Mouse (Mus musculus) CH12.LX (cell line): ENCODE measurements at regions not wholly inside any gene's neighbourhood (a gene's known extent, or its start where the extent isn't known, plus 50 kb on each side); places are given as distances from the start of the nearest gene placed in this dataset.

Source experiments
- DNase-seq: peaks from one replicate; pipeline ENCODE4 v3.0.0-alpha.2; 2013; ENCODE audit errors: extremely low read depth
- H3K27ac ChIP-seq: 2 replicates; pipeline ENCODE4 v1.5.1; 2012; ENCODE audit warnings: low read depth, mild to moderate bottlenecking, control low read depth, moderate library complexity; ENCODE audit not compliant: insufficient read depth
- H3K27me3 ChIP-seq: replicated peaks from 2 replicates; pipeline ENCODE3; 2012; ENCODE audit warnings: inconsistent platforms
- H3K36me3 ChIP-seq, 2 experiments: replicated peaks in 1 of 2; 2 replicates each; pipeline versions ENCODE3 to v1.6.1; 2012; ENCODE audit warnings: inconsistent platforms in 1 of 2, low read length in 1 of 2, mild to moderate bottlenecking in 1 of 2, mixed read lengths in 1 of 2, moderate library complexity in 1 of 2; ENCODE audit not compliant: control insufficient read depth in 1 of 2, insufficient read depth in 1 of 2
- H3K4me1 ChIP-seq, 2 experiments: 2 replicates each; pipeline ENCODE4 v1.6.1; 2012; ENCODE audit warnings: inconsistent platforms in 1 of 2, moderate library complexity in 1 of 2; ENCODE audit not compliant: insufficient read depth in 2 of 2, control insufficient read depth in 1 of 2
- H3K4me2 ChIP-seq: 2 replicates; pipeline ENCODE4 v1.6.1; 2012; ENCODE audit warnings: low read depth, mild to moderate bottlenecking, control low read depth; ENCODE audit not compliant: poor library complexity, insufficient read depth, severe bottlenecking
- H3K4me3 ChIP-seq, 3 experiments: fragments of 150-350 bp in 1 of 3; sonication (generic) in 1 of 3; replicated peaks in 1 of 3; 2 replicates each; pipeline versions ENCODE3 to v1.5.1; 2011 to 2012; ENCODE audit warnings: low read depth in 2 of 3, low read length in 2 of 3, mild to moderate bottlenecking in 2 of 3, moderate library complexity in 2 of 3, control low read depth in 1 of 3, improper control_type of control experiment in 1 of 3, inconsistent platforms in 1 of 3, mixed read lengths in 1 of 3; ENCODE audit not compliant: poor library complexity in 1 of 3
- H3K79me2 ChIP-seq: replicated peaks from 2 replicates; pipeline ENCODE4 v1.6.1; 2012; ENCODE audit warnings: mild to moderate bottlenecking, moderate library complexity; ENCODE audit not compliant: control insufficient read depth, poor library complexity, insufficient read depth, severe bottlenecking; ENCODE audit errors: extremely low read depth
- H3K9ac ChIP-seq: 2 replicates; pipeline ENCODE4 v1.6.1; 2012; ENCODE audit warnings: low read depth, mild to moderate bottlenecking, control low read depth, moderate library complexity; ENCODE audit not compliant: insufficient read depth
- H3K9me3 ChIP-seq: replicated peaks from 2 replicates; pipeline ENCODE3; 2012; ENCODE audit warnings: low read length, inconsistent platforms, mixed read lengths
- BHLHE40 ChIP-seq: IDR thresholded peaks from 2 replicates; pipeline ENCODE4 v1.6.1; 2011; ENCODE audit warnings: mild to moderate bottlenecking, low read depth, low read length, improper control_type of control experiment
- CHD2 ChIP-seq: IDR thresholded peaks from 2 replicates; pipeline ENCODE4 v1.6.1; 2011; ENCODE audit warnings: low read length, improper control_type of control experiment
- ELF1 ChIP-seq: IDR thresholded peaks from 2 replicates; pipeline ENCODE4 v1.6.1; 2014; ENCODE audit warnings: low read depth, mild to moderate bottlenecking, inconsistent platforms, low read length, improper control_type of control experiment
- GABPA ChIP-seq: IDR thresholded peaks from 2 replicates; pipeline ENCODE4 v1.6.1; 2012; ENCODE audit warnings: low read depth, low read length, improper control_type of control experiment, inconsistent platforms; ENCODE audit not compliant: insufficient replicate concordance
- JUN ChIP-seq: IDR thresholded peaks from 2 replicates; pipeline ENCODE4 v1.6.1; 2011; ENCODE audit warnings: low read depth, mild to moderate bottlenecking, low read length, improper control_type of control experiment, moderate library complexity; ENCODE audit not compliant: insufficient read depth
- JUND ChIP-seq: conservative IDR thresholded peaks from 2 replicates; pipeline ENCODE4 v1.6.1; 2011; ENCODE audit warnings: low read depth, low read length, improper control_type of control experiment
- KAT2A ChIP-seq: IDR thresholded peaks from 2 replicates; pipeline ENCODE4 v1.6.1; 2012; ENCODE audit warnings: low read length, improper control_type of control experiment, inconsistent platforms; ENCODE audit not compliant: insufficient replicate concordance
- MAZ ChIP-seq: IDR thresholded peaks from 2 replicates; pipeline ENCODE4 v1.6.1; 2012; ENCODE audit warnings: low read depth, mild to moderate bottlenecking, inconsistent platforms, low read length, improper control_type of control experiment, moderate library complexity
- NRF1 ChIP-seq: IDR thresholded peaks from 2 replicates; pipeline ENCODE4 v1.6.1; 2014; ENCODE audit warnings: low read depth, mild to moderate bottlenecking, inconsistent platforms, low read length, improper control_type of control experiment, moderate library complexity
- PAX5 ChIP-seq: IDR thresholded peaks from 2 replicates; pipeline ENCODE4 v1.6.1; 2012; ENCODE audit warnings: low read length, inconsistent platforms, mixed read lengths
- POLR2AphosphoS2 ChIP-seq: IDR thresholded peaks from 2 replicates; pipeline ENCODE4 v1.6.1; 2011; ENCODE audit warnings: low read depth, low read length, improper control_type of control experiment
- RAD21 ChIP-seq: IDR thresholded peaks from 2 replicates; pipeline ENCODE4 v1.6.1; 2011; ENCODE audit warnings: low read depth, mild to moderate bottlenecking, low read length, improper control_type of control experiment, moderate library complexity
- RCOR1 ChIP-seq: conservative IDR thresholded peaks from 2 replicates; pipeline ENCODE4 v1.6.1; 2012; ENCODE audit warnings: low read depth, mild to moderate bottlenecking, inconsistent platforms, low read length, improper control_type of control experiment
- SIN3A ChIP-seq: IDR thresholded peaks from 2 replicates; pipeline ENCODE4 v1.6.1; 2012; ENCODE audit warnings: low read length, improper control_type of control experiment, inconsistent platforms
- SMC3 ChIP-seq: IDR thresholded peaks from 2 replicates; pipeline ENCODE4 v1.6.1; 2011; ENCODE audit warnings: low read depth, low read length, improper control_type of control experiment
- TBP ChIP-seq: conservative IDR thresholded peaks from 2 replicates; pipeline ENCODE4 v1.6.1; 2011; ENCODE audit warnings: low read depth, low read length, improper control_type of control experiment
- USF1 ChIP-seq: IDR thresholded peaks from 2 replicates; pipeline ENCODE4 v1.6.1; 2014; ENCODE audit warnings: low read depth, mild to moderate bottlenecking, inconsistent platforms, low read length, improper control_type of control experiment
- USF2 ChIP-seq: conservative IDR thresholded peaks from 2 replicates; pipeline ENCODE4 v1.6.1; 2011; ENCODE audit warnings: low read depth, low read length, improper control_type of control experiment
- ZKSCAN1 ChIP-seq: IDR thresholded peaks from 2 replicates; pipeline ENCODE4 v1.6.1; 2012; ENCODE audit warnings: low read depth, inconsistent platforms, low read length, improper control_type of control experiment, borderline replicate concordance
- ZMIZ1 ChIP-seq: IDR thresholded peaks from 2 replicates; pipeline ENCODE4 v1.6.1; 2012; ENCODE audit warnings: low read depth, mild to moderate bottlenecking, inconsistent platforms, low read length, improper control_type of control experiment
- dilution Hi-C: fragments of 300-500 bp; cut with MboI; formaldehyde crosslinking; loops from 2 replicates; pipeline ENCODE4 v1.14.3; 2020; ENCODE audit warnings: low sequenced_read_pairs; ENCODE audit not compliant: extremely low pct_unique_long_range_greater_than_20kb, extremely low pct_ligation_motif_present
- in situ Hi-C: fragments of 300-500 bp; cut with MboI; formaldehyde crosslinking; loops from 3 replicates; pipeline ENCODE4 v1.14.3; 2019; ENCODE audit warnings: low sequenced_read_pairs, low pct_ligation_motif_present, low pct_unique_long_range_greater_than_20kb, mixed read lengths

- no peak overlapping the region for H3K9ac ChIP-seq
- in situ Hi-C loops, result no loop called here
- DNase-seq, result no peak
- H3K27ac ChIP-seq, result no peak overlapping the region
- peaks cover 6% of the 10 kb centered on the region for H3K9me3 ChIP-seq
- dilution Hi-C loops, result no loop called here
- H3K36me3 ChIP-seq, result no peaks in the 10 kb centered on the region
- H3K27me3 ChIP-seq, result no peaks in the 10 kb centered on the region
- TF ChIP-seq RAD21, result no peak
- no peak for TF ChIP-seq USF2
- TF ChIP-seq USF1, result no peak
- no peak for TF ChIP-seq ZKSCAN1
- no peak for TF ChIP-seq KAT2A
- H3K4me2 ChIP-seq, result no peak overlapping the region
- H3K4me1 ChIP-seq, result peaks cover 0 to 8% of the 10 kb centered on the region in 2 experiments; a peak in 1 of 4 replicates
- no peaks in the 10 kb centered on the region for H3K79me2 ChIP-seq
- H3K4me3 ChIP-seq, result no peak overlapping the region
Observed at GRCm38 (mm10) chr3:137069334-137069733, 271.5 kb upstream of the Emcn start.

- in situ Hi-C loops, result no loop called here
- TF ChIP-seq KAT2A (no peak), POLR2AphosphoS2 (no peak), USF1 (no peak), JUN (no peak), USF2 (no peak), BHLHE40 (no peak), SIN3A (no peak), ZMIZ1 (no peak), GABPA (no peak), TBP (no peak), ELF1 (no peak), RAD21 (no peak), JUND (no peak), RCOR1 (no peak), MAZ (no peak), SMC3 (no peak), PAX5 (no peak), NRF1 (no peak), CHD2 (no peak)
Observed at GRCm38 (mm10) chr3:137077718-137078599, 262.9 kb upstream of the Emcn start.

More at GRCm38 (mm10) chr3:137077718-137078599, 262.9 kb upstream of the Emcn start:
- Histone ChIP-seq H3K9me3 (no peaks in the 10 kb centered on the region), H3K27me3 (no peaks in the 10 kb centered on the region), H3K4me2 (no peak overlapping the region), H3K4me3 (no peak overlapping the region), H3K79me2 (no peaks in the 10 kb centered on the region), H3K27ac (no peak overlapping the region), H3K4me1 (no peaks in the 10 kb centered on the region), H3K36me3 (no peaks in the 10 kb centered on the region), H3K9ac (no peak overlapping the region)
- DNase-seq, result no peak
- dilution Hi-C loops, result no loop called here
